Mouse (Mus musculus): Measurements from ENCODE around the gene Garnl3. TPM values are rescaled to one million over a fixed set of nuclear protein-coding genes. Genes with fewer than 3 reads are reported as not detected.
A peak's percentile ranks its signal among the peaks of the same experiment; 100 is the strongest.

Gene Garnl3
- total and polyA plus RNA-seq, 2 experiments from 2014 or later = 49.8 to 114 TPM

DNA sequence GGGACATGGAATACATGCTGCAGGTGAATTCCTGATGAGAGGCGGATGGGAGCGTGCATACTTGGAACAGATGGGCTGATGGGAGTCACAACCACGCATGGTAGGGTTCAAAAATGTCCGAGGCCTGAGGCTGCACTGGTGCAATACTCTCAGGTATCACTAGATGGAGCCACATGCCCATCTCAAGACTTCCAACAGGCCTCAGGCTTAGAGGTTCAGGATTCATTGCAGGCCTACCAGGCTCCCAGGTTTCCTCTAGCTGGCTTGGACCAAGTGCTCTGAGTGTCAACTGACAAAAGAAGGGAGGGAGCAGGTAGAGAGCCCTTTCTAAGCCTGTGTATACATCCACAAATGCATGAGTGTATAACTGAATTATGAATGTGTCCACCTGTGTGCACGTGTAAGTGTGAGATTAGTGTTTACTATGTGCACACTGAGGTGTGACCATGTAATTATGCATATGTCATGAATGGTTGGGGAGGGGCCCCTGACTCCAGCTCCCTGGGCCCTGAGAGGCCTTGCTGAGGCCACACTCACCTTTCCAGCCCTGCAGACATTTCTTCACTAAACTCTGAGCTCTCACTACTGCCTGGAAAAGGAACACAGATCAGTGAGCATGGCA, 23.4 kb upstream of the Garnl3 start:
- ATAC-seq = peak; percentile 76
- Histone ChIP-seq H3K9ac (no peak overlapping the region), H3K4me1 (ENCODE audit: insufficient read depth) (no peaks in the 10 kb centered on the region), H3K4me2 (ENCODE audit: low read depth) (no peak overlapping the region), H3K36me3 (ENCODE audit: insufficient read depth) (peaks cover 47% of the 10 kb centered on the region), H3K27me3 (ENCODE audit: insufficient read depth, low read length) (no peaks in the 10 kb centered on the region), H3K9me3 (ENCODE audit: low read length) (no peaks in the 10 kb centered on the region), H3K4me3 (ENCODE audit: low read depth, low read length) (no peak overlapping the region), H3K27ac (ENCODE audit: low read depth, low read length) (no peak overlapping the region)
- DNase-seq = peak; percentile 86
- peak; percentile 97 for TF ChIP-seq CTCF (IDR thresholded peaks at IDR 0.05; ENCODE audit: low read depth)
- 26% methylated on average over 5 of the region's 5 CpGs for WGBS

DNA sequence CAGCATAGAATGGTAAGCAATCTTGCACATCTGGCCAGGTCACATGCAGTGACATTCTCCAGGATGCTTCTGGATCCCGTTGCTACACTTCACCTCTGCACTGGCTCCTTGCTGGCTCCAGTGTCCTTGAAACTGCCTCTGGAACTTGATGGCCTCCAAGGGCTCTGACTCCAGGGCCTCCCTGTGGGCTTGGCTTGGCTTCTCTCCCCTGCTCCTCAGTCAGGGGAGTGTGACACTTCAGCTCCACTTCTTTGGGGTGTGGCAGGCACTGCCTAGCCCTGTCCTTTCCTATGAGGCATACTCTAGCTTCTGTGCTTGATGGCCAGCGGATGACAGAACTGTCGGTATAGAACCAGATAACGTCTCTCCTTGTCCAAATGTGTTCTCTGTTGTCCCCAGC, 15.5 kb upstream of the Garnl3 start:
- TF ChIP-seq CTCF (IDR thresholded peaks at IDR 0.05; ENCODE audit: low read depth) = no peak
- ATAC-seq = no peak
- Histone ChIP-seq H3K36me3 (ENCODE audit: insufficient read depth) (peaks cover 34% of the 10 kb centered on the region), H3K9me3 (ENCODE audit: low read length) (no peaks in the 10 kb centered on the region), H3K4me1 (ENCODE audit: insufficient read depth) (no peaks in the 10 kb centered on the region), H3K27me3 (ENCODE audit: insufficient read depth, low read length) (no peaks in the 10 kb centered on the region), H3K4me3 (ENCODE audit: low read depth, low read length) (no peak overlapping the region), H3K9ac (no peak overlapping the region), H3K27ac (ENCODE audit: low read depth, low read length) (no peak overlapping the region), H3K4me2 (ENCODE audit: low read depth) (no peak overlapping the region)
- 93% methylated on average over 4 of the region's 4 CpGs for WGBS
- no peak for DNase-seq

DNA sequence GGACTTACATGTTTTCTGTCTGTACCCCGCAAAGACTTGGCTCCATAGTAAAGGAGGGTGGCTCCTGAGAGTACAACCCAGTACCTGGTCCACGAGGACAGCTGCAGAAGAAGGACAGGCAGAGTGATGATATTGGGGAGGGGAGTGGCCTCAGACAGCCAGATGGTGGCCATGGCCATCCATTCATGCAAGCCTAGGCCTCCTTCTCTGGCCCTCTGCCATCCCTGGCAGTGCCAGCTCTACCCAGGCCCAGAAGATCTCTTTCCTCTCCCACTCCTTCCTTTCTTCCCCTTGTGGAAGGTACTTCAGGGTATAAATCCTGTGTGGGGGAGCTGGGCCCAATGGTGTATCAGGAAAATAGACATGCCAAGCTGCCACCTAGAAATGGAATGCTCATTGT, 11.8 kb upstream of the Garnl3 start:
- Histone ChIP-seq H3K4me2 (ENCODE audit: low read depth) (no peak overlapping the region), H3K4me3 (ENCODE audit: low read depth, low read length) (no peak overlapping the region), H3K4me1 (ENCODE audit: insufficient read depth) (no peaks in the 10 kb centered on the region), H3K27ac (ENCODE audit: low read depth, low read length) (no peak overlapping the region), H3K27me3 (ENCODE audit: insufficient read depth, low read length) (no peaks in the 10 kb centered on the region), H3K36me3 (ENCODE audit: insufficient read depth) (peaks cover 46% of the 10 kb centered on the region), H3K9me3 (ENCODE audit: low read length) (no peaks in the 10 kb centered on the region), H3K9ac (no peak overlapping the region)
- DNase-seq = no peak
- no peak for ATAC-seq
- WGBS = 86% methylated on average over 2 of the region's 2 CpGs
- TF ChIP-seq CTCF (IDR thresholded peaks at IDR 0.05; ENCODE audit: low read depth) = no peak

DNA sequence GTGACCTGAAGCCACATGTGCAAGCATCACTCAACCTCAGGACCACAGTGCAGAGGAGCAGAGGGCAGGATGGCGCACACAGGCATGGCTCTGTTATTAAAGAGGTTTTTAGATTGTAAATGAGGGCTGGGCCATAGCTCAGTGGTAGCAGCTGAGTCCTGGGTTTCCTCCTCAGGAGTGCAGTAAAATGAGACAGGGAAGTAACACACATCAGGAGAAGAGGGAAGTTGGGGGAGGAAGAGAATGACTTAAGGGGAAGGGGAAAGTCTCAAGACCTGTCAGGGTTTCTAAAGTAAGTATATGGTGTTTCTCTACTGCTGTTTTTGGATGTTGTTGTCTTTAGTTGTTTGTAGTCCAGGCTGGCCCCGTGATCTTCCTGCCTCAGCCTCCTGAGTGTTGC, 7.0 kb upstream of the Garnl3 start:
- no peaks in the 10 kb centered on the region for H3K9me3 ChIP-seq (ENCODE audit: low read length)
- WGBS = 91% methylated on average over 2 of the region's 2 CpGs

DNA sequence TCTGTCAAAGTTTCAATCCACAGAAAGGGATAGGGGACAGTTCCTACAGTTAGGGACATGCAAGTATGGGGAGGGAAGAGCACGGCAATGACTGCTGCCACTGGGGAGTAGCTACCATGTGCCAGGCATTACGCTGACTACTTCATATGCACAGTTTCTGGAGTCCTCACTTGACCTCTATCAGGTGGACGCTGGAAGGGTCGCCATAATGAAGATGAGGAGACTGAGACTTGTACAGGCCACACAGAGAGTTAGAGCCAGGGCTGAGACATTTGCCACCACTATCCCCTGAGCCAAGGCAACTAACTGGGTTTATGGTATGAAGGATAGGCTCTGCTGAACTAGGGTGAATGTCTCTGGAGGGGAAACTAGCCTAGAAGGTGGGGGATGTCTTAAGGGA, 6.3 kb upstream of the Garnl3 start:
- WGBS = 92% methylated on average over 4 of the region's 4 CpGs
- Histone ChIP-seq H3K4me2 (ENCODE audit: low read depth) (no peak overlapping the region), H3K27me3 (ENCODE audit: insufficient read depth, low read length) (no peaks in the 10 kb centered on the region), H3K9me3 (ENCODE audit: low read length) (no peaks in the 10 kb centered on the region), H3K27ac (ENCODE audit: low read depth, low read length) (no peak overlapping the region), H3K36me3 (ENCODE audit: insufficient read depth) (peaks cover 29% of the 10 kb centered on the region), H3K4me3 (ENCODE audit: low read depth, low read length) (no peak overlapping the region), H3K9ac (no peak overlapping the region), H3K4me1 (ENCODE audit: insufficient read depth) (no peaks in the 10 kb centered on the region)
- ATAC-seq (no peak), DNase-seq (no peak)
- TF ChIP-seq CTCF (IDR thresholded peaks at IDR 0.05; ENCODE audit: low read depth) = no peak

More for the DNA sequence above, 7.0 kb upstream of the Garnl3 start:
- H3K4me2 ChIP-seq (ENCODE audit: low read depth) = no peak overlapping the region
- no peaks in the 10 kb centered on the region for H3K27me3 ChIP-seq (ENCODE audit: insufficient read depth, low read length)
- H3K27ac ChIP-seq (ENCODE audit: low read depth, low read length) = no peak overlapping the region
- no peak for ATAC-seq
- H3K4me3 ChIP-seq (ENCODE audit: low read depth, low read length) = no peak overlapping the region
- H3K4me1 ChIP-seq (ENCODE audit: insufficient read depth) = no peaks in the 10 kb centered on the region
- H3K36me3 ChIP-seq (ENCODE audit: insufficient read depth) = peaks cover 35% of the 10 kb centered on the region
- no peak for DNase-seq
- H3K9ac ChIP-seq = no peak overlapping the region
- TF ChIP-seq CTCF (IDR thresholded peaks at IDR 0.05; ENCODE audit: low read depth) = no peak

DNA sequence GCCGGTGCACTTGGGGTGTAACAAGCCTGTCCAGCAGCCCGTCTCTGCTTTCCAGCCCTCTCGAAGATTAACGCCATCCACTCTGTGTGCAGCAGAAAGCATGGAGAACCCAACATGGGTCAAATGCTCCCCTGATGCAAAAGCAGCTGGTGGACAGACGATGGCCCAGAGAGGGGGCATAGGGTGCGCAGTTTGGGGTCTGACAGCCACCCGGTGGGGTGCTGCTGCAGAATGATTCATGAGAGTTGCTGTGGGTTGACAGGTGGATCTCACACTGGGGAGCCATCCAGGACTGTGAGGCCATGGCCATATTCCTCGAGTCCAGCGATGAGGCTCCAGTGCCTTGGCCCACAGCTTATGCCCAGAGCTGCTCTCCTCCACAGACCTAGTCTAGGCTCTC, 5.8 kb upstream of the Garnl3 start:
- Histone ChIP-seq H3K36me3 (ENCODE audit: insufficient read depth) (peaks cover 25% of the 10 kb centered on the region), H3K4me3 (ENCODE audit: low read depth, low read length) (no peak overlapping the region), H3K4me1 (ENCODE audit: insufficient read depth) (no peaks in the 10 kb centered on the region), H3K9me3 (ENCODE audit: low read length) (no peaks in the 10 kb centered on the region), H3K4me2 (ENCODE audit: low read depth) (no peak overlapping the region), H3K27ac (ENCODE audit: low read depth, low read length) (no peak overlapping the region), H3K9ac (no peak overlapping the region), H3K27me3 (ENCODE audit: insufficient read depth, low read length) (no peaks in the 10 kb centered on the region)
- DNase-seq (no peak), ATAC-seq (no peak)
- TF ChIP-seq CTCF (IDR thresholded peaks at IDR 0.05; ENCODE audit: low read depth) = no peak
- 92% methylated on average over 9 of the region's 9 CpGs for WGBS

DNA sequence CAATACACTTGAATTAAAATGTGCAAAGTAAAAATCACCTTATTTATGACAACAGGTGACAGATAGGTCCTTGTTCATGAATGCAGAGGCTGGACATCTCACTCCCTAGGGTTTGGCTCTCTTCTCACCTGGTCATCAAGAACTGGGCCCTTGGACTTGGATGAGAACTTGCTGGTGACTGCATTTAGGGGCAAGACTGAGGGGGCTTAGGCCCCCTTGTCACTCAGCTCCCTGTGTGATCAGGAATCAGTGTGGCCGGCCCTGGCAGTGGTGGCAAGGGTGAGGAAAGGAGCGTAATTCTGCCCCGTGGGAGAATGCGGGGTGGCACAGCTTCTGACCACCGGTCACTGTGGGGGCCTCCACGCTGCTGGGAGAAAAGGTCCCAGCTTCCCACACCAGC, 4.9 kb upstream of the Garnl3 start:
- DNase-seq (no peak), ATAC-seq (no peak)
- Histone ChIP-seq H3K36me3 (ENCODE audit: insufficient read depth) (peaks cover 24% of the 10 kb centered on the region), H3K4me3 (ENCODE audit: low read depth, low read length) (no peak overlapping the region), H3K27ac (ENCODE audit: low read depth, low read length) (no peak overlapping the region), H3K9ac (no peak overlapping the region), H3K27me3 (ENCODE audit: insufficient read depth, low read length) (no peaks in the 10 kb centered on the region), H3K9me3 (ENCODE audit: low read length) (no peaks in the 10 kb centered on the region), H3K4me1 (ENCODE audit: insufficient read depth) (no peaks in the 10 kb centered on the region), H3K4me2 (ENCODE audit: low read depth) (no peak overlapping the region)
- no peak for TF ChIP-seq CTCF (IDR thresholded peaks at IDR 0.05; ENCODE audit: low read depth)
- WGBS = 94% methylated on average over 6 of the region's 6 CpGs
